Mouse (Mus musculus): ENCODE measurements around the gene Ccne1. TPM values are rescaled to one million over a fixed set of nuclear protein-coding genes. Genes with fewer than 3 reads are reported as not detected.

The Ccne1 gene
- polyA plus RNA-seq (2014; fragmentation: Nextera tagmentation; extraction: Ambion mirVana), result 91.0 and 101 TPM in 2 replicates

DNA sequence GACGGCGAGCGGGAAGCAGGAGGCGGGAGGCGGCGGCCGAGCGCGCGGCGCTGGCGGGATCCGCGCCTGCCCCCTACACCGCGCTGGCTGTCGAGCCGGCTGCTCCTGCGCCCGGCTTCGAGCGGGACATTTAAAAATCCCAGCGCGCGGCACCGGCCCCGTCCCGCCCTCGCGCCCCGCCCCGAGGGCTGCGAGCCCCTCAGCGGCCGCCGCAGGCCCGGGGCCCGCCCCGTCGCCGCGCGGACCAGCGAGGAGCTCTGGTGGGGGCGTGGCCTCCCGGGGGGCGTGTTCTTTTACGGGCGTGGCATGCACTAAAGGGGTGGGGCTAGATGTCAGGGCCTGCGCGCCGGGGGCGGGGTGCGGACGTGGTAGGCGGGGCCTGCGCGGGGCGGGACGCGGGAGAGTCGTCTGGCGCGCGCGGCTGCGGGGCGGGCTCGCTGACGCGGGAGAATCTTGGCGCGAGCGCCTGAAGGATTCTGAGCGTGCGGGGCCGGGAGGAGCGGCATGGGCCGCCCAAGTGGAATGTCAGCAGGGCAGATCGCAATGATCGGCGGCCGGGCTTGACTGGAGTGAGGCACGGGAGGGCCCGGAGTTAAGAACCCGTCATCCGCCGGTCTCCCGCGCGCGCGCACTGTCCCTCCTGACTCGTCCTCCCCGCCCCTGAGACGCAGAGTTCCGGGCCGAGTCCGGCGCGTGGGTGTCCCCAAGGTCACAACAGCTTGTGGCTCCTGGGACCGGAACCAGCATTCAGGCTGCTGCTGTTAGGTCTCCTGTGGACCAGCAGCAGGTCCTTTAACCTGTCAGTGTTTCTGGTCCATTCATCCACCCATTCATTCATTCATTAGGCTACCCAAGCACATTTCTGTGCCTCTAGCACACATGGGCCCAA is at the start of gene Ccne1:
TSS of gene Ccne1 (minus strand) at position 164 of the 889 bp plus-strand sequence.
- Histone ChIP-seq H3K9me3 (replicated peaks; ENCODE audit: control insufficient read depth, low read length) (no peaks in the 10 kb centered on the region), H3K36me3 (replicated peaks; ENCODE audit: control insufficient read depth, insufficient read depth, low read depth, low read length) (no peaks in the 10 kb centered on the region; the same call in 1 of the 2 replicates), H3K4me3 (ENCODE audit: low read depth, low read length) (peak within 1 kb of the TSS; percentile 87), H3K27me3 (ENCODE audit: control insufficient read depth, insufficient read depth, low read length) (no peaks in the 10 kb centered on the region), H3K27ac (replicated peaks; ENCODE audit: low read depth, low read length) (peak within 1 kb of the TSS; percentile 59), H3K4me1 (ENCODE audit: control insufficient read depth, insufficient read depth, low read length) (no peaks in the 10 kb centered on the region; the same call in 1 of the 2 replicates), H3K4me2 (ENCODE audit: low read depth, low read length) (peak within 1 kb of the TSS; percentile 90), H3K9ac (replicated peaks; ENCODE audit: low read length) (peak within 1 kb of the TSS; percentile 91)
- DNase-seq (ENCODE audit: low spot score) (peak; percentile 98), ATAC-seq (replicated peaks; ENCODE audit: insufficient number of reproducible peaks, low FRiP score, low TSS enrichment, low read depth) (peak; percentile 85)
- under 1% methylated on average over 84 of the region's 102 CpGs for WGBS

DNA sequence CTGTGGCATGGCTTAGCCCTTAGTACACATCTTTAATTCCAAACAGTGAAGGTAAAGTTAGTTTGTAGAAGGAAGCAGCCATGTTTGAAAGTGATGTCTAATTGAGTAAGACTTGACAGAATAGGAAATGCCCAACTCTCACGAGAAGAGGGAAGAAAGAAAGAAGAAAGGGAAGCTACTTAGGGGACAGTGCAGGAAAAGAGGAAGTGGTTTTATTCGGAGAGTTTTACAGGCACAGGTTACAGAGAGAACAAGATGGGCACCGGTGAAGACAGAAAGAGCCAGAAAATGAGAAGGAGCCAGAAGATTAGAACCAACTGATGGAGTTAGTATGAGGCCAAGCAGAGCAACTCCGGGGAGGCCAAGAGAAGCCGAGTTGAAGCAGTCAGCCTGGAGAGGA is 48.5 kb upstream of the Ccne1 start:
- no peak overlapping the region for H3K27ac ChIP-seq (replicated peaks; ENCODE audit: low read depth, low read length)
- no peaks in the 10 kb centered on the region for H3K27me3 ChIP-seq (ENCODE audit: control insufficient read depth, insufficient read depth, low read length)
- ATAC-seq (replicated peaks; ENCODE audit: insufficient number of reproducible peaks, low FRiP score, low TSS enrichment, low read depth) (no peak), DNase-seq (ENCODE audit: low spot score) (no peak)
- no peaks in the 10 kb centered on the region for H3K36me3 ChIP-seq (replicated peaks; ENCODE audit: control insufficient read depth, insufficient read depth, low read depth, low read length)
- H3K9ac ChIP-seq (replicated peaks; ENCODE audit: low read length), result no peak overlapping the region
- no peaks in the 10 kb centered on the region for H3K4me1 ChIP-seq (ENCODE audit: control insufficient read depth, insufficient read depth, low read length)
- H3K9me3 ChIP-seq (replicated peaks; ENCODE audit: control insufficient read depth, low read length), result no peaks in the 10 kb centered on the region
- 82% methylated on average over 5 of the region's 5 CpGs for WGBS
- H3K4me2 ChIP-seq (ENCODE audit: low read depth, low read length), result no peak overlapping the region
- no peak overlapping the region for H3K4me3 ChIP-seq (ENCODE audit: low read depth, low read length)

DNA sequence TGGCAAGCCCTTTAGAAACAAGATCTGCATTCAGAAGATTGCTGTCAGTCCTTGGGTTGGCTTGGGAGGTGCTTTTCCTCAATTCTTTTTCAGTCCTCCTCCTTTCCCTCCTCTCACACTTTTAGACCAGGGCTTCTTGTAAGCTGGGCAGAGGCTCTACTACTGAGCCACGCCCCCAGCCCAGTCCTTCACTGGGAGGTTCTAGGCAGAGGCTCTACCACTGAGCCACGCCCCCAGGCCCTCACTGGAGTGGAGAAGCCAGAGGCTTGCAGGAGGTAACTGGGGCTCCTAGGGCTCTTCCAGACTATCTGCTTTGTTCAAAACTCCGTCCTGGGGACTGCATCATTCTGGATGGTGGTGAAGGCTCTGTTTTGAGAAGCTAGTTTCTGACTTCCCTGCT is 45.2 kb upstream of the Ccne1 start:
- WGBS, result 78% methylated on average over 3 of the region's 3 CpGs

DNA sequence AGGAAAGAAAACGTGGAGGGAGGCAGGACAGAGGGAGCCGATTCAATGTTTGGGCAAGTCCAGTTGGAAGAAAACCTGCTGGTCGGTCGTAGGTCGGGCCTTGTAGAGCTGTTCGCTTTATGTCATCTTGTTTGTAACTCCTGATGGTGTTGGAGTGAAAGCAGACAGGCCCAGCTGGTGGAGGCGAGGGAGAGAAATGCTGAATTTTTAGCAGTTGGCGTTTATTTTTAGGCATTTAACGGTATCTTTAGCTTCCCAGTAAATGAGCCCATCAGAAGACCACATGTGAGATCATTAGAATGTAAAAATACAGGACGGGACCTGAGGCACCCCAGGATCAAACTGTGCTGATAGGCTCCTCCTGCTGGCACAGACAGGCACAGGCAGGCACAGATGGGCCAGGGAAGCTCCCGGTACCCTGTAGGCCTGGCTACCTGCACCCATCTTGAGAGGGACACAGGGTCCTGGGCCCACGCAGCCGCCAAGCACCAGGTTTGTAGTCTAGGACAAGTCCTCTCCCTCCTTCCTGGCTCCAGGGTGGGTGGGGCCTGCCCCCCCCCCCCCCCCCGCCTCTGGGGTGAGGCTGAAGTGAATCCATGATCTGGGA is 44.5 kb upstream of the Ccne1 start:
- DNase-seq (ENCODE audit: low spot score) (no peak), ATAC-seq (replicated peaks; ENCODE audit: insufficient number of reproducible peaks, low FRiP score, low TSS enrichment, low read depth) (0 out of 2 replicates have a peak, but pooled peaks have one; percentile 34)
- H3K27ac ChIP-seq (replicated peaks; ENCODE audit: low read depth, low read length), result no peak overlapping the region
- H3K9ac ChIP-seq (replicated peaks; ENCODE audit: low read length), result no peak overlapping the region
- H3K36me3 ChIP-seq (replicated peaks; ENCODE audit: control insufficient read depth, insufficient read depth, low read depth, low read length), result no peaks in the 10 kb centered on the region
- no peak overlapping the region for H3K4me3 ChIP-seq (ENCODE audit: low read depth, low read length)
- H3K27me3 ChIP-seq (ENCODE audit: control insufficient read depth, insufficient read depth, low read length), result no peaks in the 10 kb centered on the region
- no peaks in the 10 kb centered on the region for H3K9me3 ChIP-seq (replicated peaks; ENCODE audit: control insufficient read depth, low read length)
- H3K4me2 ChIP-seq (ENCODE audit: low read depth, low read length), result no peak overlapping the region
- 67% methylated on average over 14 of the region's 14 CpGs for WGBS
- H3K4me1 ChIP-seq (ENCODE audit: control insufficient read depth, insufficient read depth, low read length), result no peaks in the 10 kb centered on the region

More for the DNA sequence above, 45.2 kb upstream of the Ccne1 start:
- H3K36me3 ChIP-seq (replicated peaks; ENCODE audit: control insufficient read depth, insufficient read depth, low read depth, low read length), result no peaks in the 10 kb centered on the region
- no peak overlapping the region for H3K9ac ChIP-seq (replicated peaks; ENCODE audit: low read length)
- H3K9me3 ChIP-seq (replicated peaks; ENCODE audit: control insufficient read depth, low read length), result no peaks in the 10 kb centered on the region
- H3K27me3 ChIP-seq (ENCODE audit: control insufficient read depth, insufficient read depth, low read length), result no peaks in the 10 kb centered on the region
- DNase-seq (ENCODE audit: low spot score) (no peak), ATAC-seq (replicated peaks; ENCODE audit: insufficient number of reproducible peaks, low FRiP score, low TSS enrichment, low read depth) (no peak)
- H3K4me1 ChIP-seq (ENCODE audit: control insufficient read depth, insufficient read depth, low read length), result no peaks in the 10 kb centered on the region
- H3K4me3 ChIP-seq (ENCODE audit: low read depth, low read length), result no peak overlapping the region
- no peak overlapping the region for H3K27ac ChIP-seq (replicated peaks; ENCODE audit: low read depth, low read length)
- H3K4me2 ChIP-seq (ENCODE audit: low read depth, low read length), result no peak overlapping the region

DNA sequence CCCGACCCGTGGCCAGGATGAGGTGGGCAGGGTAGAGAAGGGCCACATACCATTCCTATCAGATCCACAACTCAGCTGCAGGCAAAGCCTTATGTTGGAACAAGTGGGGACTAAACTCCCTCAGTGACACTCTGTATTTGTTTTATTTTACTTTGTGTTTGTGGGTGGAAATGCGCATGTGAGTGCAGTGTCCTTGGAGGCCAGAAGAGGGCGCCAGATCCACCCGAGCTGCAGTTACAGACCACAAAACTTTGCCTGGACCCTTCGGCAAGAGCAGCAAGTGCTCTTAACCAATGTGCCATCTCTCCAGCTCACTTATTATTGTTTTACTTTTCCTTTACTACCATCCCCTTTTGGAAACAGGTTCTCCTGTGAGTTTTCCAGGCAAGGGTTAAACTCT is 40.1 kb upstream of the Ccne1 start:
- WGBS, result 82% methylated on average over 6 of the region's 6 CpGs
- no peak overlapping the region for H3K4me3 ChIP-seq (ENCODE audit: low read depth, low read length)
- H3K9ac ChIP-seq (replicated peaks; ENCODE audit: low read length), result no peak overlapping the region
- H3K4me2 ChIP-seq (ENCODE audit: low read depth, low read length), result no peak overlapping the region
- H3K27ac ChIP-seq (replicated peaks; ENCODE audit: low read depth, low read length), result no peak overlapping the region
- no peaks in the 10 kb centered on the region for H3K36me3 ChIP-seq (replicated peaks; ENCODE audit: control insufficient read depth, insufficient read depth, low read depth, low read length)
- DNase-seq (ENCODE audit: low spot score) (no peak), ATAC-seq (replicated peaks; ENCODE audit: insufficient number of reproducible peaks, low FRiP score, low TSS enrichment, low read depth) (no peak)
- H3K27me3 ChIP-seq (ENCODE audit: control insufficient read depth, insufficient read depth, low read length), result no peaks in the 10 kb centered on the region
- H3K9me3 ChIP-seq (replicated peaks; ENCODE audit: control insufficient read depth, low read length), result no peaks in the 10 kb centered on the region
- no peaks in the 10 kb centered on the region for H3K4me1 ChIP-seq (ENCODE audit: control insufficient read depth, insufficient read depth, low read length)

DNA sequence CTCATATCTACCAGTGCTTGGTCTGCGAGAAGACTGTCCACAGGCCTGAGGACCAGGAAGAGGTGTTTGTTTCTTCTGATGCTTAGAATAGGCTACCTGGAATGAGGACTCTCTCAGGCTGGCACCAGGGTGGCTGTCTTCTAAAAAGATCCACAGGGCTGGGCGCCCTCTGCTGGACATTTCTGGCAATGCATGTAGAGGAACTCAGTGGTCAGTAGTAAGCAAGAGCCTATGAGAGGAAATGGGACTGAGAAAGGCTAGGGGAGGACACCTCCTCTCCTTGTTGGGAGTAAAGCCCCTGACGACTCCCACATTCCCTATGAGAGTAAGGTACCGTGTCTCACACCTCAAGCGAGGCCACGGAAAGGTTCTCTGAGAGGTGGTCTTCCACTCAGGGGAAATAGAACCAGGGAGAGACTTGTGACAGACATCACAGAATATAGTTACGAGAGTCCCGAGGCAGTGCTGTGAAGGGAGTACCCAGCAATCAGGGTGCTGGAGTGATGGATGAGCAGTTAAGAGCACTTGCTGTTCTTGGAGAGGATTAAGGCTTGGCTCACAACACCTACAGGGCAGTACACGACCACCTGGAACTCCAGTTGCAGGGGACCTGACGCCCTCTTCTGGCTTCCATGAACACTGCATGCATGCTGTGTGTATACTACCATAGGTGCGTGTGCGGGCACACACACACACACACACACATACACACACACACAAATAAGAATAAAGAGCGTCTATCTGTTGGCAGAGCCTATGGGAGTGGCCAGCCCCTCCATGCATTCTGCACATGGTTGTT is 34.6 kb upstream of the Ccne1 start:
- H3K4me2 ChIP-seq (ENCODE audit: low read depth, low read length), result no peak overlapping the region
- H3K4me3 ChIP-seq (ENCODE audit: low read depth, low read length), result no peak overlapping the region
- DNase-seq (ENCODE audit: low spot score), result peak; percentile 95
- H3K27ac ChIP-seq (replicated peaks; ENCODE audit: low read depth, low read length), result no peak overlapping the region
- H3K27me3 ChIP-seq (ENCODE audit: control insufficient read depth, insufficient read depth, low read length), result no peaks in the 10 kb centered on the region
- ATAC-seq (replicated peaks; ENCODE audit: insufficient number of reproducible peaks, low FRiP score, low TSS enrichment, low read depth), result peak; percentile 45; the same call in 1 of the 2 replicates
- no peaks in the 10 kb centered on the region for H3K36me3 ChIP-seq (replicated peaks; ENCODE audit: control insufficient read depth, insufficient read depth, low read depth, low read length)
- H3K9me3 ChIP-seq (replicated peaks; ENCODE audit: control insufficient read depth, low read length), result no peaks in the 10 kb centered on the region
- WGBS, result 63% methylated on average over 13 of the region's 13 CpGs
- H3K4me1 ChIP-seq (ENCODE audit: control insufficient read depth, insufficient read depth, low read length), result no peaks in the 10 kb centered on the region
- H3K9ac ChIP-seq (replicated peaks; ENCODE audit: low read length), result no peak overlapping the region

DNA sequence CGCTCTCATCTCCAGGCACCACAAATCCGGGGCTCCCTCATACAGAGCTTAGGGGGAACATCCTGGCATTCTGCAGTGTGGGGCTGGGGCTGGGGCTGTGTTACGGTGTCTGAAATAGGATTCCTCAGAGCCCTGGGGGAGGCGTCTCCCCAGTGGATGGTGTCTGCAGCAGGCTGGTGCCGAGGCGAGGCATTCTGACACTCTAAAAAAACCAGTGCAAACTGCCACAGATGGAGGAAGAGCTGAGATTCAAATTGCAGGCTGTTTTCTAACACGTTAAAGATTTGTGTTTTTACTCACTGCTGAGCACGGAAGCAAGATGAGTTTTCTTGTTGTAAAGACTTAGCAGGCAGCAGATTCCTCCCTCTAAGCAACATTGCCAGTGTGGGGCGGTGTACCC is 33.0 kb upstream of the Ccne1 start:
- Histone ChIP-seq H3K4me3 (ENCODE audit: low read depth, low read length) (no peak overlapping the region), H3K4me1 (ENCODE audit: control insufficient read depth, insufficient read depth, low read length) (no peaks in the 10 kb centered on the region), H3K36me3 (replicated peaks; ENCODE audit: control insufficient read depth, insufficient read depth, low read depth, low read length) (no peaks in the 10 kb centered on the region), H3K4me2 (ENCODE audit: low read depth, low read length) (no peak overlapping the region), H3K9me3 (replicated peaks; ENCODE audit: control insufficient read depth, low read length) (no peaks in the 10 kb centered on the region), H3K27me3 (ENCODE audit: control insufficient read depth, insufficient read depth, low read length) (no peaks in the 10 kb centered on the region), H3K27ac (replicated peaks; ENCODE audit: low read depth, low read length) (no peak overlapping the region), H3K9ac (replicated peaks; ENCODE audit: low read length) (no peak overlapping the region)
- ATAC-seq (replicated peaks; ENCODE audit: insufficient number of reproducible peaks, low FRiP score, low TSS enrichment, low read depth) (no peak), DNase-seq (ENCODE audit: low spot score) (no peak)
- 38% methylated on average over 9 of the region's 9 CpGs for WGBS

All from embryonic facial prominence, embryonic 11.5 days (tissue).